Mouse (Mus musculus): ENCODE data around the gene Dkkl1. TPM values are rescaled to one million over a fixed set of nuclear protein-coding genes. Genes with fewer than 3 reads are reported as not detected.
A peak's percentile ranks its signal among the peaks of the same experiment; 100 is the strongest.

The Dkkl1 gene
- polyA plus RNA-seq, 1 experiment from 2014 or later: 1.3 TPM

GRCm38 (mm10) chr7:45182606-45183005, 29.3 kb downstream of the Dkkl1 start:
- Histone ChIP-seq H3K4me3 (replicated peaks; ENCODE audit: low read depth, low read length) (0 out of 2 replicates have a peak overlapping the region, but pooled peaks have one; percentile 13), H3K4me2 (ENCODE audit: low read length) (peak overlapping the region; percentile 52), H3K9me3 (replicated peaks; ENCODE audit: low read length) (no peaks in the 10 kb centered on the region), H3K4me1 (replicated peaks; ENCODE audit: insufficient read depth, low read length) (peaks cover 5% of the 10 kb centered on the region; the same call in 1 of the 2 replicates), H3K36me3 (ENCODE audit: insufficient read depth, low read length) (no peaks in the 10 kb centered on the region), H3K27me3 (ENCODE audit: insufficient read depth, low read length) (peaks cover 67% of the 10 kb centered on the region), H3K27ac (no peak overlapping the region), H3K9ac (ENCODE audit: low read depth, low read length) (0 out of 2 replicates have a peak overlapping the region, but pooled peaks have one; percentile 20)
- ATAC-seq (replicated peaks; ENCODE audit: low FRiP score, low read depth) (peak; percentile 47; the same call in 1 of the 2 replicates), DNase-seq (ENCODE audit: low spot score) (no peak)
- WGBS: 6% methylated on average over 11 of the region's 11 CpGs
- no peak for TF ChIP-seq CTCF (IDR thresholded peaks at IDR 0.05; ENCODE audit: low read depth)

DNA sequence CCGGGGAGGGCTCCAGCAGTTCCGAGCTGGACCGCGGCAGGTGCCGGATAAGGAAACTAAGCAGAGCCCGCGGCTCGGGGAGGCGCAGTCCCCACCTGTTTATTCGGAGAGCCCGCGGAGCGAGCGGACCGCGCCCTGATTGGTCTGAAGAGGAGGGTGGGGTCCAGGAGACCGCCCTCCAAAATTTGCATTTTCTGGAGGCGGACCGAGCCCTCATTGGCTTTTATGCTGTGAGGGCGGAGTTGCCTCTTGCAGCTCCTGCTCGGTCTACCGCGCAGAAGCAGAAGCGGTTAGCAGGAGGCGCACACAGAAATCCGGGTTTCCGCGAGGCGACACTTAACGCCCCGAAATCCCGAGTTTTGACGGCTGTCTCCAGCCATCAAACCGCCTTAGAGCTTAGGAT, 29.7 kb downstream of the Dkkl1 start:
- H3K9ac ChIP-seq (ENCODE audit: low read depth, low read length): no peak overlapping the region
- peaks cover 71% of the 10 kb centered on the region for H3K27me3 ChIP-seq (ENCODE audit: insufficient read depth, low read length)
- WGBS: under 1% methylated on average over 33 of the region's 34 CpGs
- DNase-seq (ENCODE audit: low spot score) (peak; percentile 94), ATAC-seq (replicated peaks; ENCODE audit: low FRiP score, low read depth) (peak; percentile 81)
- no peak for TF ChIP-seq CTCF (IDR thresholded peaks at IDR 0.05; ENCODE audit: low read depth)
- no peak overlapping the region for H3K27ac ChIP-seq
- peaks cover 5% of the 10 kb centered on the region; the same call in 1 of the 2 replicates for H3K4me1 ChIP-seq (replicated peaks; ENCODE audit: insufficient read depth, low read length)
- H3K4me3 ChIP-seq (replicated peaks; ENCODE audit: low read depth, low read length): 0 out of 2 replicates have a peak overlapping the region, but pooled peaks have one; percentile 13
- peak overlapping the region; percentile 52 for H3K4me2 ChIP-seq (ENCODE audit: low read length)
- H3K36me3 ChIP-seq (ENCODE audit: insufficient read depth, low read length): no peaks in the 10 kb centered on the region
- H3K9me3 ChIP-seq (replicated peaks; ENCODE audit: low read length): no peaks in the 10 kb centered on the region

DNA sequence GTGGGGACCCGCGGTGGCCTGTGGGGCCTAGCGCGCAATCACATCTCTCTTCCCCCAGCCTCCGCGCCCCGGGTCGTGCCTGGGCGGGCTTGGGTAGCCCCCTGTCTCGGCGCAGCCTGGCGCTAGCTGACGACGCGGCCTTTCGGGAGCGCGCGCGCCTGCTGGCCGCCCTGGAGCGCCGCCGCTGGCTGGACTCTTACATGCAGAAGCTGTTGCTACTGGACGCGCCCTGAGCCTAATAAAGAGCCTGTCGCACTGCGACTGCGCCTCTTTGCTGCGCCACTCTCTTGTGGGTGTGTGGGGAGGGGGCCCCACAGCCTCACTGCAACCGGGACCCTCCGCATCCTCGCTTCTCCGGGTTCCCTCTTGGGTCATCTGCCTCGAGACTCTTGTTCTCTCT, 30.4 kb downstream of the Dkkl1 start:
- peaks cover 5% of the 10 kb centered on the region; the same call in 1 of the 2 replicates for H3K4me1 ChIP-seq (replicated peaks; ENCODE audit: insufficient read depth, low read length)
- DNase-seq (ENCODE audit: low spot score): no peak
- H3K9ac ChIP-seq (ENCODE audit: low read depth, low read length): no peak overlapping the region
- peaks cover 75% of the 10 kb centered on the region for H3K27me3 ChIP-seq (ENCODE audit: insufficient read depth, low read length)
- H3K4me3 ChIP-seq (replicated peaks; ENCODE audit: low read depth, low read length): 0 out of 2 replicates have a peak overlapping the region, but pooled peaks have one; percentile 10
- H3K4me2 ChIP-seq (ENCODE audit: low read length): no peak overlapping the region; the same call in 1 of the 2 replicates
- no peaks in the 10 kb centered on the region for H3K9me3 ChIP-seq (replicated peaks; ENCODE audit: low read length)
- ATAC-seq (replicated peaks; ENCODE audit: low FRiP score, low read depth): 0 out of 2 replicates have a peak, but pooled peaks have one; percentile 3
- H3K36me3 ChIP-seq (ENCODE audit: insufficient read depth, low read length): no peaks in the 10 kb centered on the region
- no peak for TF ChIP-seq CTCF (IDR thresholded peaks at IDR 0.05; ENCODE audit: low read depth)
- WGBS: 4% methylated on average over 33 of the region's 35 CpGs
- no peak overlapping the region for H3K27ac ChIP-seq

GRCm38 (mm10) chr7:45180896-45181477, 31.0 kb downstream of the Dkkl1 start, which contains the start of gene Pth2:
Gene Pth2, plus strand, starts transcription at chr7:45180995.
- Histone ChIP-seq H3K36me3 (ENCODE audit: insufficient read depth, low read length) (no peaks in the 10 kb centered on the region), H3K27ac (no peak within 1 kb of the TSS), H3K9me3 (replicated peaks; ENCODE audit: low read length) (no peaks in the 10 kb centered on the region), H3K4me1 (replicated peaks; ENCODE audit: insufficient read depth, low read length) (peaks cover 5% of the 10 kb centered on the region; the same call in 1 of the 2 replicates), H3K4me2 (ENCODE audit: low read length) (no peak within 1 kb of the TSS; the same call in 1 of the 2 replicates), H3K4me3 (replicated peaks; ENCODE audit: low read depth, low read length) (0 out of 2 replicates have a peak within 1 kb of the TSS, but pooled peaks have one; percentile 10), H3K27me3 (ENCODE audit: insufficient read depth, low read length) (peaks cover 78% of the 10 kb centered on the region), H3K9ac (ENCODE audit: low read depth, low read length) (no peak within 1 kb of the TSS)
- DNase-seq (ENCODE audit: low spot score) (no peak), ATAC-seq (replicated peaks; ENCODE audit: low FRiP score, low read depth) (no peak)
- 10% methylated on average over 18 of the region's 20 CpGs for WGBS
- TF ChIP-seq CTCF (IDR thresholded peaks at IDR 0.05; ENCODE audit: low read depth): no peak

DNA sequence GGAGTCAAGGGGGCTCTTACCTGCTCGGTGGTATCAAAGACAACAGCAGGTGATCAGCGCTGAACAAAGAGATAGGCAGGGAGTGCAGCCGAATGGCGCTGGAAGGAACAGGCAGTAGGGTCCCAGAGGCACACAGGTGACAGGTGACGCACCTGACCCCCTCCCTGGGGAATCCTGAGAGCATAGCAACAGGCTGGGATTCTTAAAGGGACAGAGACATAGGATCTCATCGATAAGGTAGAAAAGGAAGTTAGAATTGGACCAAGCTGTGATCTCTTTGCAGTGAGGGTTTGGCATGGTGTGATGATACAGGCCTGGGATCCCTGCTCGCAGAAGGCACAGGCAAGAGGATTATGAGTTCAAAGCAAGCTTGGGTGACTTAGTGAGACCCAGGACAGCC, 32.5 kb downstream of the Dkkl1 start, which contains the start of gene Gfy:
Gene Gfy, minus strand, starts transcription at position 101 of the 400 bp plus-strand sequence.
- DNase-seq (ENCODE audit: low spot score): no peak
- no peak within 1 kb of the TSS for H3K4me3 ChIP-seq (replicated peaks; ENCODE audit: low read depth, low read length)
- H3K4me2 ChIP-seq (ENCODE audit: low read length): no peak within 1 kb of the TSS
- no peak for ATAC-seq (replicated peaks; ENCODE audit: low FRiP score, low read depth)
- H3K9me3 ChIP-seq (replicated peaks; ENCODE audit: low read length): no peaks in the 10 kb centered on the region
- no peak within 1 kb of the TSS for H3K27ac ChIP-seq
- no peak for TF ChIP-seq CTCF (IDR thresholded peaks at IDR 0.05; ENCODE audit: low read depth)
- no peaks in the 10 kb centered on the region for H3K36me3 ChIP-seq (ENCODE audit: insufficient read depth, low read length)
- H3K9ac ChIP-seq (ENCODE audit: low read depth, low read length): no peak within 1 kb of the TSS
- WGBS: 27% methylated on average over 7 of the region's 7 CpGs
- H3K27me3 ChIP-seq (ENCODE audit: insufficient read depth, low read length): peaks cover 83% of the 10 kb centered on the region
- peaks cover 5% of the 10 kb centered on the region; the same call in 1 of the 2 replicates for H3K4me1 ChIP-seq (replicated peaks; ENCODE audit: insufficient read depth, low read length)

- WGBS: 26% methylated on average over 7 of the region's 7 CpGs
- no peak for TF ChIP-seq CTCF (IDR thresholded peaks at IDR 0.05; ENCODE audit: low read depth)
- Histone ChIP-seq H3K36me3 (ENCODE audit: insufficient read depth, low read length) (no peaks in the 10 kb centered on the region), H3K9ac (ENCODE audit: low read depth, low read length) (no peak overlapping the region), H3K4me2 (ENCODE audit: low read length) (no peak overlapping the region), H3K4me3 (replicated peaks; ENCODE audit: low read depth, low read length) (no peak overlapping the region), H3K27ac (no peak overlapping the region), H3K9me3 (replicated peaks; ENCODE audit: low read length) (no peaks in the 10 kb centered on the region), H3K27me3 (ENCODE audit: insufficient read depth, low read length) (peaks cover 83% of the 10 kb centered on the region), H3K4me1 (replicated peaks; ENCODE audit: insufficient read depth, low read length) (peaks cover 5% of the 10 kb centered on the region; the same call in 1 of the 2 replicates)
- DNase-seq (ENCODE audit: low spot score): no peak
- no peak for ATAC-seq (replicated peaks; ENCODE audit: low FRiP score, low read depth)
These were observed 33.4 kb downstream of the Dkkl1 start for GRCm38 (mm10) chr7:45178550-45178949.
